Mouse (Mus musculus) testis, postnatal 14 days (tissue): ENCODE results near the gene Bace1.

Experiments used
- DNase-seq: peaks from one replicate; pipeline ENCODE4 v3.0.0; 2021; ENCODE audit warnings: low spot score

Gene Bace1

GRCm38 (mm10) chr9:45838434-45839138 lies at the start of gene Bace1:
Gene Bace1, plus strand, starts transcription at chr9:45838580.
- DNase-seq, result peak; percentile 81

DNA sequence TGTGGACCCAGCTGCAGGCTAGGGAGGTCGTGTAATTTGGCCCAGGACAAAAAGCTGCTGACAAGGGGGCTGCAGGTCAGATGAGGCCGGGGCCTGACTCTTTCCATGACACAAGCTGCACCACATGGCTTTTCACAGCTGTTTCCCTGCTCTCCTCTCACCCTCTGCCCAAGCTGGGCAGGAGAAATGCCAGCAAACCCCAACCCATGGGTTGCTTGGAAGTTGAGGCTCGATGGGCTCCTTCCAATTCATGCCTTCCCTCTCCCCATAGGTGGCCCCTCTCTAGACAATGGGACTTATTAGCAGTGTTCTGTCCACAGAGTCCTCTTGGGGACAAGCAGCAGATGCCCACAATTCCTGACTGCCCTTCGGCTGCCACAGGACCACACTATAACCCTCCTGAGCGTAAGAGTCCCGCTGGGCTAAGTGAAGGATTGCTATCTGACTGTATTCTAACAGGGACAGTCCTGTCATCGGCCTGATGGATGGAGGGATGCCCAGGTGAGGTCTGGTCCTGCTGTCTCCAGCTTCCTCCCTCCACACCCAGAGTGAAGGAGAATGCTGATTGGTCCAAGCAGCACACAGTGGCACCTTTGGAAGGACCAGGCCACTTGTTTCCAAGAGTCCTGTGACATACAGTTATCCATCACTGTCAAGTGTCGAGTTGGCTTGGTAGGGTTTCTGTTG lies 46.8 kb upstream of the Bace1 start:
- no peak for DNase-seq

DNA sequence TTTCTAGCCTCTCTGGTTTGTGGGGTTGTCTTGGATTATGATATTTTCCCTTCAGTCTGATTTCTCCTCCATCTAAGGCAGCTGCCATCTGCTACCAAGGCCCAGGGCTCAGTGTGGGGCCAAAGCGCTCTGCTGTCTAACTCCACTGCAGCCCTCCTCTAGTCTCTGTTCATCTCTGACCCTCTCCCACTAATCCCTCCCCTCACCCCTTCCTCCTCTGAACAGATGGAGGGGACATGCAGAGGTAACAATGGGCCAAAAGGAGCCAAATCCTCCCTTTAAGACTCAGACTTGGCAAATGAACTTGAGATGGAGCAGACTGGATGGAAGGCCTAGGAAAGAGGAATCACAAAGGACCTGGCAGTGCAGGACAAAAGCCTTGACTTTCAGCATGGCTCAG lies 46.1 kb upstream of the Bace1 start:
- no peak for DNase-seq

DNA sequence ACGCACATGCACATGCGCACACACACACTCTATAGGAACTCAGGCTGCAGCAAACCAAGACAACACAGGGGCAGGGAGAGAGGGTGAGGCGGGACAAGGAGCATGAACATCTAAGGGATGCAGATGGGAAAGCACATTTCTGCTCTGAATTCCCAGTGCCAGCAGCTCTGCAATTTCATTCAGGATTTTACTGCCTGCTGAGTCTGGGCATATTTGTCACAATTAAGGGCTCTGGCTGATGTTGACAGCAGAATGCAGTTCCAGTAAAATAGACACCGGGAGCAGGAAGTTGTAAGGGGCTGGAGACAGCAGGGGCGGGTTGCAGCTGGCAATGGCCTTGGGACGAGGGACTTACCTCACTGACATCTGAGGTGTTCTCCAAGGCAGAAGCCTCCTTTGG lies 44.7 kb upstream of the Bace1 start:
- DNase-seq, result no peak

DNA sequence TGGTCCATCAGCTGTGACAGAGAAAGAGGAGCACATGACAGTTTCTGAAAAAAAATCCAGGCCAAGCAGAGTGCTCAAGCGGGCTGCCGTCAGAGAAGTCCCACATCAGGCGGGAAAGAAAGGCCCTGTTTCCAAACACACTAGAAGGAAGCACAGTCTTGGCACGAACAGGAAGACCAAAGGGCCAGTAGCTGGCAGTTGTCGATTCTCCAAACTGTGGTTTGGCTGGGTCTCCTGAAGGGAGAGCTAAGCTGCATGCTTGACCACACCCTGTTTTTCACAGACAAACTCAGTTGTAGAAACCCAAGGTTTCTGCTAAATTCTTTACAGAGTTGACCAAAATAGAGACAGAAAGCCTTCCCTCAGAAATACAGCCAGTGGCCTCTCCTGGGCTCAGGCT lies 42.7 kb upstream of the Bace1 start:
- DNase-seq, result no peak

DNA sequence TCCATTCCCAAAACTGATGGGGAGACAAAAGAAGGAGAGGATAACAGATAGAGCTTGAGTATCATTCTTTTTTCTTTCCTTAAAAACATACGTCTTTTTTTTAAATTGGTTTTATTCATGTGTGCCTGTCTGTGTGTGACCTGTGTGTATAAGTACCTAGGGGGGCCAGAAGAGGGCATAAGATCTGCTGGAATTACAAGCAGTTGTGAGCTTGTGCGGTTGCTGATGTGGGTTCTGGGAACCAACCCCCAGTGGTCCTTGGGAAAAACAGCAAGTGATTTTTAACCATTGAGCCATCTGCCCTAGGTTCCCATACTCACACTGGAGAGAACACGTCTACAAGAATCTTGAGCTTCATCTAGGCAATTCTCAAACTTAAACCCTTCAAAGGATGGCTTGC lies 41.1 kb upstream of the Bace1 start:
- DNase-seq, result no peak

DNA sequence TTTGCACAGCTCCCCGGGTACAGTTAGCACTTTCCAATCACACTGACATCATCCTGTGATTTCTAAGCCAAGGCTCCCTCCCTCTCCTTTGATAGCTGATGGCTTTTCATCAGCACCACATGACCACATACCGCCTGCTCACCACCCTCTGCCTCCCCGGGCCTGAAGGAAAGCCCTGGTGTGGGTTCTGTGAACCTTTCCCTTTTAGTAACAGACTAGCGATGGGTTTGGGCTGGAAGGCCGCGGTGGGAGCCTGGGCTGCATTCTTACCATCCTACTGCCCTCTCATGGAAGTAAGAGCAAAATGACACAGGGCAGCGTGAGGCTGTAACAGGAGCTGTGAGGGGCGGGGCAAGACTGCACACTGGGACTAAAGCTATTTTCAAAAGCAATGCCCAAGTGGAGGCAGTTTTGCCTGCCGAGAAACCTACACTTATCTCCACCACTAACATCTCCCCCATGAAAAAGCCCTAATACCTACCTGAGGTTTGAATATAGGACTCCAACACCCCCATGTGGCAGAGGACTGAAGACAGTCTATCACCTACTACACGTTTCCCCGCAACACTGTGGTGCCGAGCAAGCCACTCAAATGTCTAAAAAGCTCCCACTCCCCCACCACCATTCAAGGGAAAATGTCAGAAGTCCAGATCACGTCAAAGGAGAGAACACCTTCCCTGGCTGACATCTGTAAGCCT lies 39.8 kb upstream of the Bace1 start:
- no peak for DNase-seq

DNA sequence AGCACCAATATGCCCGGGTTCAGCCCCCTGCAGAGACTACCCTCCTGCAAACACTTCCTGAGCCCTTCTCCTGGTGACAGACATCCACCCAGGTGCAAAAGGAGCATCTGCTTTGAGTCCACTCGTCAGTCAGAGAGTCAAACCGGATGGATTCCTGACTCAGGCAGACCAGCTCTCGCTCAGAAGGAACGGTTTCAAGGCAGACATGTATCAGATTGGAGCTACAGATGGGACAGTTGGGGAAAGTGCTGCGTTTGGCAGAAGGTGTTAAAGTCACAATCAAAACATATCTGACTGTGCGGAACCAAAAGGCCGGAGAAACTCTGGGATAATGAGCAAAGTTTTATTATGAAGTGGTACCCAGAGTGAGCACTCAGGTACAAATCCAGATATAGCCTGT lies 39.0 kb upstream of the Bace1 start:
- DNase-seq, result no peak

DNA sequence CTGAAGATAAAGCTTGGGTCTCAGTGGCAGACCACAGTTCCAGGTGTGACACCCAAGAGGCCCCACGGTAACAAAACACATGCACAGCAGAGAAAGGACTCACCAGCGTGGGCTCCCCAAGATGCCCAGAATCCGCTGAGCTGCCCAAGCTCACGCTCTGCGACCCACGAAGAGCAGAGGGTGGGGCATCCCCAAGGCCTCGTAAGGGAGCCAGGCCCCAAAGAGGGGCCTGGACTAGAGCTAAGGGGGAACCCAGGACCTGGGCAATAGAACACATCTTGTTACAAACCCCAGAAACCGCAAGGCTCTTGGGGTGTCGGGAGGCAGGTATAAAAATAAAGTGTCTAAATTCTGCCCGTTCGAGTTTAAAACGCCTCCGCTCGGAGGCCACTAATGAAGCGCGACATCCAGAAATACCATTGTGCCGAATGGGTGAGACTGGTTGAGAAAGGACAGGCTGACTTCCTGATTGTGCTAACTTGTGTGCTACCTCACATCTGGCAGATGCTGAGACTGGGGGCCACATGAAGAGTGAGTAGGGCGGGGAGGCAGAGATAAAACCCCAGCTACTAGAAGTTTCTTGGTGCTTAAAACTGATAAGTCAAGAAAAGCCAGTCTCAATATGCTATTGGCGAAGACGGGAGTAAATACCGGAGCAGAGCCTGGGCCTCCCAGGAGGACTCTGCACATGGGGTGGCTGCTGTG lies 35.2 kb upstream of the Bace1 start:
- no peak for DNase-seq

- DNase-seq, result no peak
Measured at GRCm38 (mm10) chr9:45806847-45807246, 31.5 kb upstream of the Bace1 start.

DNA sequence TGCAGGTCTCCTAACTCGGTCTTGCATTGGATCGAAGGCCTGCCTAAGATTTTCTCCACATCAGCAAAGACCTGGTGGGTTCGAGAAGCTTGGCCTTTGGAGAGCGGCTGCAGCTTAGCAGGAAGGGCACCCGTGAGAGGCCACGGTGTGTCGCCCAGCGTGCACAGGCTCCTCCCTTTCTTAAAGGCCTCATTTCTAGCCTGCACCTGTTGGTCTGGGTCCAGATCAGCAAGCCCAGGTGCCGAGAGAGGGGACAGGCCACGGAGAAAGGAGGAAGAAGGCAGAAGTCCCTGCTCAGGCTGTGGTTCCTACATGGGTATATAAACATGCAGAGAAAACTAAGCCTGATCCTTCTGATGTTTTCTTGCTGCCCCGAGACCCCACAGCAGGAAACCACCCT lies 31.0 kb upstream of the Bace1 start:
- no peak for DNase-seq

GRCm38 (mm10) chr9:45807761-45808160 lies 30.6 kb upstream of the Bace1 start:
- no peak for DNase-seq

- DNase-seq, result no peak
Measured at GRCm38 (mm10) chr9:45811946-45812345, 26.4 kb upstream of the Bace1 start.

- no peak for DNase-seq
Measured at GRCm38 (mm10) chr9:45815113-45815512, 23.3 kb upstream of the Bace1 start.

GRCm38 (mm10) chr9:45815525-45815924 lies 22.9 kb upstream of the Bace1 start:
- DNase-seq, result no peak

- no peak for DNase-seq
Measured at GRCm38 (mm10) chr9:45818406-45819011, 19.9 kb upstream of the Bace1 start.

GRCm38 (mm10) chr9:45827663-45828290 lies 10.6 kb upstream of the Bace1 start:
- DNase-seq, result no peak

DNA sequence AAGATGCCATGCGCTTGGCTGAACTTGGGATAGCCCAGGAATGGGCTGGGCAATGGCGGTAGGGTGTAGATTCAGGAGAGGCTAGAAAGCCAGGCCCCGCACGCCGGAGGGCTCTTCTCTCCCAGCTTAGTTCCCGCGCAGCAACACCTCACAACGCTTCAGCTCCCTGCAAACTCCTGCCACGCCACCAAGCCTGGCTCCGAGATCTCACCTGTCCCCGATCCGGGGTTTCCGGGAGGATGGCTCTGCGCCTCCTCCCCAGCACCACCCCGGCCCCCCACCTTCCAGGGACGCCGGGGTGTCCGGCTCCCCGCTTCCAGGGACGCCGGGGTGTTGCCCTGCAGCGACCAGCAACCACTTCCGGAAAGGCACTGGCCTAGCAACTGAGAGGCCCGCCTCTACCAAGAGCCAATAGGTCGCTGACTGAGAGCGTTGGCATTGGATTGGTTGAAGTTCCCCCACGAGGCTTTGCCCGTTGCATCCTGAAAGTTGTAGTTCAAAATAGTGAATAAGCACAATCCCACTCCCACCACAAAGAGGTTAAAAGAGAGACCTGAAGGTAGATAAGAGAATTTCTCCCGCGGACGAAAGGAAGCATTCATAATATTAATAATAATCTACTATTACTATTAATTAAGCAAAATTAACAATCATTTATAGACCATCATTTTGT lies 10.0 kb upstream of the Bace1 start, which contains the start of gene Cep164:
Gene Cep164 (minus strand): TSS at position 401 of the 673 bp plus-strand sequence.
- peak; percentile 91 for DNase-seq

DNA sequence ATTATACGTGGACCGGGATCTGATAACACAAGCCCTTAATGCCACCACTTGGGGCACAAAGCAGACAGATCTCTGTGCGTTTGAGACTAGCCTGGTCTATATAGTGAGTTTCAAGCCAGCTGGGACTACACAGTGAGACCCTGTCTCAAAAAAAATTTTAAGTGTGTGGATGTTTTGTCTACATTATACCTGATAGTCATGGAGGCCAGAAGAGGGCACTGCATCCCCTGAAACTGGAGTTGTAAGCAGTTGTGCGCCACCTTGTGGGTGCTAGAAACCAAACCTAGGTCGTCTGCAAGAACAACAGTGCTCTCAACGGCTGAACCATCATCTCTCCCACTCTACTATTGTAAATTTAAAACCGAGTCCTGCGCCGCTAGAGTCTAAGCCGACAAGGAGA lies 9.3 kb upstream of the Bace1 start:
- peak; percentile 75 for DNase-seq

GRCm38 (mm10) chr9:45832898-45833297 lies 5.5 kb upstream of the Bace1 start:
- no peak for DNase-seq

DNA sequence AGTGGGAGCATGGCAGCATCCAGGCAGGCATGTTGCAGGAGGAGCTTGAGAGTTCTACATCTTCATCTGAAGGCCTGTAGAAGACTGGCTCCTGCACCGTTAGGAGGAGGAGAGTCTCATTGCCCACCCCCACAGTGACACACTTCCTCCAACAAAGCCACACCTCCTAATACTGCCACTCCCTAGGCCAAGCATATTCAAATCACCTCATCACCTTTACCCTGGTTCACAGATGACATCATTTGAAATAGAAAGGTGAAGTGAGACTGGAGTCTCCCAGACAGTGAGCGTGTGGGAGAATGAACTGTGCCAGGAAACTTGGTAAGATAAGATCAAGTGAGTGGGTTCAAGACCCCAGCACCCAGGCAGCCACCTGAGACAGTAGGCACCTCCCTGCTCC lies 4.9 kb upstream of the Bace1 start:
- no peak for DNase-seq
